Mouse (Mus musculus) lung, postnatal 10 days (tissue): Measurements from ENCODE around the gene Cenpl.
A peak's percentile ranks its signal among the peaks of the same experiment; 100 is the strongest.
"Not testable (repeated sequence)": the region's sequence is repeated elsewhere in the genome, so short reads cannot be mapped to it uniquely, and the experiment has no call there.

Source experiments
- DNase-seq: peaks from one replicate; pipeline ENCODE4 v3.0.0; 2021

Cenpl gene

DNA sequence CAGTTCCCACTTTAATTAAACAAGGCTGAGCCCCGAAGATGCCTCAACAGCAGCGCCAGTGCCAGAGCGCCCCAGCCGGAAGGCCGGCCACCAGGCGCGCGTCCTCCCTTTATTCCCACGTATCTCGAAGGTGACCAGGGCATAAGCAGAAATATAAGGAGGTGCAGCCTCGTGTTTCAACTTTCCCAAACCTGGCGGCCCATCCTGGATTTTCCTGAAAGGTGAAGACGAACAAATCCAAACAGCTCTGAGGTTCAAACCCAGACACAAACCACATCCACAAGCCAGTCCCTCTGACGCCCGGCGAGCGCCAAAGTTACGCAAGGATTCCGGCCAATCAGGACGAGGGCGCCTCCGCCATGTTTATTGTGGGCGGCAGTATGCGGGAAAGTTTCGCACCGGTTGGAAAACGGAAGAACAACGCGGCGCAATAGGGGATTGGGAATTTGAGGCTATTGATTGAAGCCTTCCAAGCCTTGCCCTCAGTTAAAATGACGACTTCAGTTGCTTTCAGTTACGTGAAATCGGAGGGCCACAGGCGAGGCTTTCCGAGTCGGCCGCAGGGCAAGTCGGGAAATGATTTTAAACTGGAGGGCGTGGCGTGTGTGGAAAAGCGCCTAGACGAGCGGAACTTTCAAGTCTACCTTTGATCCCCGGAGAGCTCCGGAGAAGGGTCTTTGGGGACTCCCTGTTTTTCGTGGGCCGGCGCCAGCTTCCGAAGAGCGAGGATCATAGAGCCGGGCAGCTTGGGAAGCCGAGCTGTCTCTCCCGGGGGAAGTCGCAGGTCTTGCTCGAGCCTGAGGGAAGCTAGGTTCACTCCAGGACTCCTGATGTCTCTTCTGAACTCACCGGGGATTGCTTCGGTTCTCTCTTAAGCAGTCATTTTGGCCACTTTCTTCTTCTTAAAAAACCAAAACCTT is at the start of gene Cenpl, which contains the start of gene Dars2:
Gene Cenpl, plus strand, starts transcription at position 362 of the 920 bp plus-strand sequence.
Gene Dars2, minus strand, starts transcription at position 307 of the 920 bp plus-strand sequence.
- DNase-seq, result peak; percentile 98

DNA sequence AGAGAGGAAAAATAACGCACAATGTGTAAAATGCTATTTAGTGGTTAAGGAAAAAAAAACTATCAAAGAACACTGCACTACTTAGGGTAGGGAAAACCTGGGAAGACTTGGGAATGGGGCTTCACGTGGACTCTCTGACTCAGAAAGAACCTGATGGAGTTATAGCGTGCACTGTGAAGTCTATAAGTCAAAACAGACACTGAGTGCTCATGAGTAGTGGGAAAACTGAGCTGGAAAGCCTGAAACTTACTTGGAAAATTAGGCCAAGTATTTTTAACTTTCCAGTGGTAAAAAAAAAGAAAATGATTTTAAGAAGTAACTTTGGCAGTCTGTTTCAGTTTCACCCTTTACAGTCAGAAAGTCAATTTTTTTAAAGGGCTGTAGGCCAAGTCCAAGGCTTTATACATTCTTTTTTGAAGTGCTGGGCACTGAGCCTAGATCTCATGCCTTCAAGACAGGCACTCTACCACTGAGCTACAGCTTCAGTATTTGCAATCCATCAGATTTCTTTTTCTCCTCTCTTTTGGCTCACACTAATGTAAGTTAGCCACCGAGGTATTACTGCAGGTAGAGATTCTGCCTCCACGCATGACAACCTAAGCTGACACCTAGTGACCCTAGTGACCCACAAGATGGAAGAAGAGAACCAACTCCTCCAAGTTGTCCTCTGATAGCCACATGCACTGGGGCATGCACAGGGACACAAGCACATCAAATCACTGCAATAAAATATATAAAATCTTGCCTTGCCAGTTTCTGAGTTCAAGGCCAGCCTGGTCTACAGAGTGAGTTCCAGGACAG is 44.9 kb upstream of the Cenpl start:
- DNase-seq, result peak; percentile 60

DNA sequence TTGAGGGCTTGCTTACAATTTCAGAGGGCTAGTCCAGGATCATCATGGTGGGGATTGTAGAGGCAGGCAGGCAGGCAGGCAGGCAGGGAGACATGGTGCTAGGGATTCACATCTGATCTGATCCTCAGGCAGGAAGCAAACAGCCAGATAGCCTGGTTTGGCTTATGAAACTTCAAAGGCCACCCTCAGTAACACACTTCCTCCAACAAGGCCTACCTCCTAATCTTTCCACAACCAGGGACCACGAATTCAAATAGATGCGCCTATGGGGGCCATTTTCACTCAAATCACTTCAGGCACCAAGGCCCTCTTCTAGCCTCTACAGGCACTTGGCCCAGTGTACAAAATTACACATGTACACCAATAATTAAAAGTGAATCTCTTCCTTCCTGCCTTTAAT is 43.3 kb upstream of the Cenpl start:
- no peak for DNase-seq

DNA sequence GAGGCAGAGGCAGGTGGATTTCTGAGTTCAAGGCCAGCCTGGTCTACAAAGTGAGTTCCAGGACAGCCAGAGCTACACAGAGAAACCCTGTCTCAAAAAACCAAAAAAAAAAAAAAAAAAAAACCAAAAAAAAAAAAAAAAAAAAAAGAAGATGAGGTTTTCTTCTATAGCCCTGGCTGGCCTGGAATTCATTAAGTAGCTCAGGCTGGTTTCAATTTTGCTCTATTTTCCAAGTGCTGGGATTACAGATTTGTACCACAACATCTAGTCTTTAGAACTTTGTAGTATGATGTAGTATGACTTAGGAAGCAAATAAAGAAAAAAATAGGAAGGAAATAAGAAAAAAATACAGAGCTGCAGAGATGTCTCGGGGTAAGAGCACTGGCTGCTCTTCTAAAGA is 42.1 kb upstream of the Cenpl start:
- not testable (repeated sequence) for DNase-seq

DNA sequence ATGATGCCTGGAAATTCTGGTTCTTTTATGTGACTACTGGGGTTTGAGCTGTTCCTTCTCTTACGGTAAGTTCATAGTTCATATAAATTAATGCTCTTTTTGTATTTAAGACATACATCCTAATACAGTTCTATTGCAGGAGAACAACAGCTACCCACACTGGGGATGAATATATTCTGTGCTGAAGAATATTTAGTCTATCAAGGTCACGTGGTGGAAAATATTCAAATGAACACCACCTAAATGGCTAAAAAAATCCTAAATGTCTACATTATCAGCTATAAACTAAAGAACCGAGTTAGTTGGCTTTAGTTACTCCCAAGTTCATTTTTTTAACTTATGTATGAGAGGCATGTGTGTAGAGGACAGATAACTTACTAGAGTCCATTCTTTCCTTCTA is 40.5 kb upstream of the Cenpl start:
- no peak for DNase-seq

DNA sequence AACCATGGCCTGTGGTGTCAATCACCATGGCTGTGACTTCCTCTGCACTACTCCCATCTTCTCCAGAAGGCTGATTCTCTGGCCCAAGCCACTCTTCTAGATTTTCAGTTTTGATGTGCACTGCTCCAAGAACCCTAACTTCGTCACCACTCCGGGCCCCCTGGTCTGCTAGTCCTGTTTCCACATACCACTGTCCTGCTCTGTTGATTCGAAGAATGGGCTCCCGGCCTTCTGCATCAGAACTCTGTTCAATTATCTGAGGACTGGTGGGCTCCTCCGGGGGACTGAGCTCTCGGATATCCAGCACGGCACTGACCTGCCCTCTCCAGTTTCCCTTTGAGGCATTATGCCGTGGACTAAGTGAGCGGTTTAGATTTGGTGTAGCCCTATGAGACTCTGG is 38.6 kb upstream of the Cenpl start:
- no peak for DNase-seq

DNA sequence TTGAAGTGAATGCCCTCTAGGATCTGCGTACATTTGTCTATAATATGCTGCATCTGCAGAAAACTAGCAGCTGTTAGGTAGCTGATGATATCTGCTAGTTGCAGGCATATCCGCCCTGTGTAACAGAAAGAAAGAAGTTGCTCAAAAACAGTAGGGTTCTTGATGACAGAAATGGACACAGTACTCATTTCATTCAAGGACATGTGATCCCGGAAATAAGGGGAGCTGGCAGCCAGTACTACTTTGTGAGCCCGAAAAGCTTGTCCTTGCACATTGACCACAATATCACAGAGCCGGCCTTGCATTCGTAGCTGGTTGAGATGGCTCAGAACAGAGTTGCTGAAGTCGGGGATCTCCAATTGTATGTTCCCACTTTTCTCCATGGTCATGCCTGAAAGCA is 38.2 kb upstream of the Cenpl start:
- no peak for DNase-seq

DNA sequence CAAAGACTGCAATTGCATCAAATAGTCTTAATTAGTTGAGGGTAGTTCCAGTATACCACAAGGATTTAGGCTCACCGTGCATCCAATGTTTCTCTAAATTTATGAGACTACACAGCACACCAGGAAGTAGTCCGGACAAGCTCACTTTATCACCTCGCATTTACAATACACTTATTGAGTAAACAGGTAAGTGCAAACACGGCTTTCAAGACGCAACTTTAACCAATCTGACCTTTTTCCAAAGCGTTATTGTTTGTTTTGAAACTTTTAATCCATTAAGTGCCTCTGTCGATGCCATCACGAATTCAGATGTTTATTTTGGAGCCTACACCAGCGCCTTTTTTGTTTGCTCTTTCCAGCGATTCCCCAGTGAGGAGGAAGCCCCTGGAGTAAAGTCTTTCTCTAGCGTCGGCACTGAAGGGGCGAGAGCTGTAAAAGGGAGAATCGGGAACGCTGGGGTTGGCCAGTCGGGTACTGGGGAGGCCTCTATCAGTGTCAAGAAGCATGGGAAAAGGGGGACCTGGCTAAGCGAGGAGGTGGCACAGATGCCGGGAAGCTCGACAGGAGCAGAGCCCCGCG is 36.6 kb upstream of the Cenpl start:
- DNase-seq, result no peak

DNA sequence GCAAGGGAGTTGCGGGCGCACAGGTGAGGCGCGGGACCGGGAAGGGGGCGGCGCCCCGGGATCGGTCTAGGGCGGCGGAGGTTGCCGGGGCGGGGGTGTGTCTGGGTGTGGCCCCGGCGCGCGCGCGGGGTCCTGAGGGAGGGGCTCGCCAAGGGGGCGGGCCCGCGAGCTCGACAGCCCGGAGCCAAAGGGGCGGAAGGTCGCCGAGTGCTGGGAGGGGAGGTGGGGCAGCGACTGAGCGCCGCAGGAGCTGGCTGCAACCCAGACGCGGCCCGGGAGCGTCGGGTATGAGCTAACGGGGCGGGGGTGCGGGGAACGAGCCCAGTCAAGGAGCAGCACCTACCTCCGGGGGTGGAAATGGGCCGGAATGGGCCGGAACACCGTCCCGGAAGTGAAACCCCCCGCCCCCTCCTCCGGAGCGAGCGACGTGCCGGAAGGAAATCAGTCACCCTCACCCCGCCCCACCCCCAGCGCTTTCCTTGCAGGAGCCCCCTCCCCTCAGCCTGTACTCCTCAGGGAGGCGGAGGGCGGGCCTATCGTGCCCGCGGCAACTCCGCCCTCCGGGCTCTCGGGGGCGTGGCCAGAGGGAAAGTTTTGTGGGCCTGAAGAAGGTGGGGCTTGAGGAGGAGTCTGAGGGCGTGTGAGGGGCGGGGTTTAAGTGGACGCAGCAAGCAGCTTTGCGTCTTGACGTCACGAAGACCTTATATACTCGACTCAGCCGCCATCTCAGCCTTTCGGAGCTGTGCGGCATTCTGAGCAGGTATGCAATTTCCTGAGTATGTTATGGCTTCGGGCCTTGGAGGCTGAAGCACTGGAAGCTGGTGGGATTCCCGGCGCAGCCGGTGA is 35.9 kb upstream of the Cenpl start, which contains the start of gene Zbtb37:
Gene Zbtb37, minus strand, starts transcription at position 415 of the 846 bp plus-strand sequence.
- DNase-seq, result peak; percentile 99

DNA sequence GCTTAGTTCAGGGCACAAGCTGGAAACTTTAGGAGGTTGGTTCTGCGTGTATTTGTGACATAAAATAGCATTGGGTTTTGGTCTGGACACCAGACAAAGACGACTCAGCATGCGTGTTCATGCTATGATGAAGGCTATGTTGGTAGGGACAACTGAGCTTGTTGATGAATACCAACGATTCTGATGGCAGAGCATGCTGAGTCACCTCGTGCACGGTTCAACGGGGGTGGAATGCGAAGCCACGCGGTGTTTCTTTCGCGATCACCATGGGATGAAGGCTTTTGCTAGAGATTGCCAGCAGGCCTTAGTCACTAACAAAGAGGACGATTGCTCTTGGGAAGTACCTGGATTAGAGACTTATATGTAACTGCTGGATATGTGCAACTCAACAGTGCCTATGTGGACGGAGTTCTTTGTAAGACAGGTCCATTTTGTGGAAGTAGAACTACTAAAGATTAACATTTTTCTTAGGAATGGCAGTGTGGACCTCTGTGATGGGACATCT is 35.2 kb upstream of the Cenpl start:
- peak; percentile 58 for DNase-seq

DNA sequence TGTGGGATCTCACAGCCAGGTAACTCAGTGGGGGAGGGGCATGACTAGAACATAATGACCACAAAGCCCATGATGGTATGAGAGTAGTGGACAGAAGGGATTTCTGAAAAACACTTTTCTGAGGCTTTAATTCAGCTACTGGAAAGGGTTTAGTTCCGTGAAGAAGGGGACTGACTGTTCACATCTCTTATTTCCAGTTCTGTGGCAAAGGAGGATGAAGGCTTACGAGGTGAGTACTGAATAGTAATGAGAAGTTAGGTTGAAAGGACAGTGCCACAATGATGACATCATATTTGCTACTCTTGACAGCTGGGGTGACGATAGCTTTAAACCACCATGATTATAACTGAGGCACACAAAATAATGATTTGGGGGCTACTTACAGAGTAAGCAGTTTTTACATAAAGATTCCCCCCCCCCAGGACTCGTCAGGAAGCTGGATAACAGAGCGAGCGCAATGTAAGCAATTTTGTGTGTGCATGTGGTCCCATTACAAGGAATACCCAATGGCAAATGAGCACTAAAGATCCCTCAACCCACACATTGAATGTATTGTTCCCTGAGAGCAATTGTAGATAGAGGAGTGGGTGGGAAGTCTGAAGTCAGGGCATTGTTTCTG is 34.6 kb upstream of the Cenpl start:
- peak; percentile 22 for DNase-seq

DNA sequence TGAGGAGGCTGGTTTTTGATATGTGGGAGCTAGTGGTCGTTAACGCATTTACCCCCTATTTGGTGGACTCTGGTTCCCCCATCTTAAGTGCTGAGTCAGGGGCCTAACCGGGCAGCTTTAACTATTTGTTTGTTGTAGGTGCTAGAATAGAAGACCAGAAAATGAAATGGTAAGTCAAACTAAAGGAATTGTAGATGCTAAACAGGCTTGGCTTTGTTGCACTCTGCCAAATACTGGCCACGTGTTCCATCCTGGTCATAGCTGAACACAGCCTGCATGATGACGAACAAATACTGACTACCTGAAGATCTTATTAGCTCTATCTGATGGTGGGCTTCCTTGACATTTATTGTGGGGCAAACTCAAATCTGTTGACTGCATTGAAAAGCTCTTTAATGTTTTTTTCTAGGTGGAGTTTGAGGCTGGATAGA is 34.1 kb upstream of the Cenpl start:
- DNase-seq, result no peak

DNA sequence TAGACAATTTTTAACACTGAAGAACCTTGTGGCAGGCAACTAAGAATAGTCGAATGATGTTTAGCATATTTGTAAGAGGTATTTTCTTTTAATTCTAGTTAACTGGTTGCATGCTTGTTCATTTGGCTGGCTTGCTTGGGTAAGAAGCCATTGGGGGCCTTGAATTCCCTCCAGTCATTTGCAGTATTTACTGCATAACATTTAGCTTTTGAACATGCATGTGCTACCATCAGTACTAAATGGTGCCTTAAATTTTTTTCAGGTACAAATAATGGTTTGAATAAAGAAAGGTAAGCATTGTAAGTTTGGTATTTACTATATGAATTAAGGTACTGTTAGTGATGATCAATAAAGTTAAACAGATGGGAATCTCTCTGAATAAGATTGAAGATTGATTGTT is 33.5 kb upstream of the Cenpl start:
- no peak for DNase-seq

DNA sequence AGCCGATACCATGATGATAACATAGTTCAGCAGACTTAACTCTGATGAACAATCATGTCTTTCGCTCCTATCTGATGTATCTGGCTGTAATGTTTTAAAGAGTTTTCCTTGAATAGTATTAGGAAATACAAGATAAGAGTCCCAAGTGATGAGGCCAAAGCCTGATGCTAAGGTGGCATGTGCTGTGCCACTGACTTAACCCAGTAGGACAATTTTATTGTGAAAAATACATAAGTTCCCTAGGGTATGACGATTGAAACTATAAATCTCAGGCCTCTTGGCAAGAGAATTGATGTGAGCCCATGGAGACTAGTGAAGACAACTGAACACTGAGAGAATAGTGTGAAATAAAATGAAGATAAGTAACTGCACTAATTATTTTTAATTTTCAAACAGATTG is 32.9 kb upstream of the Cenpl start:
- DNase-seq, result no peak

DNA sequence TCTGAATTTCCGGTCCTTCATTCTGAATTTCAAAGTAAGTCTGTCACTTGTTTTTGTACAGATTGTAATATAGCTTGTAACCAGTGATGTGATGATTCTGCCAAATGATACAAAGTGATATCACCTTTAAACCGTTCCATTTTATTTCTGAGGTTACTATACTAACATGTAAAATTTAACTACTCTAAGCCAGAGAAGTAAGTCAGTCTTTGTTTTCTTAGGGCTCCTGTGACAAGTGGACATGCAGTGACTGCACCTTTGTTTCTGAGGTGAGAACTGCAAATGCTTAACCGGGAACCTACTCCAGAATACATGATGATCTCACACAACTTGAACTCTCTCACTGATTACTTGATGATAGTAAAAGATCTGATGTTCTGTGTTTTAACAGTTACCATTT is 32.5 kb upstream of the Cenpl start:
- no peak for DNase-seq

DNA sequence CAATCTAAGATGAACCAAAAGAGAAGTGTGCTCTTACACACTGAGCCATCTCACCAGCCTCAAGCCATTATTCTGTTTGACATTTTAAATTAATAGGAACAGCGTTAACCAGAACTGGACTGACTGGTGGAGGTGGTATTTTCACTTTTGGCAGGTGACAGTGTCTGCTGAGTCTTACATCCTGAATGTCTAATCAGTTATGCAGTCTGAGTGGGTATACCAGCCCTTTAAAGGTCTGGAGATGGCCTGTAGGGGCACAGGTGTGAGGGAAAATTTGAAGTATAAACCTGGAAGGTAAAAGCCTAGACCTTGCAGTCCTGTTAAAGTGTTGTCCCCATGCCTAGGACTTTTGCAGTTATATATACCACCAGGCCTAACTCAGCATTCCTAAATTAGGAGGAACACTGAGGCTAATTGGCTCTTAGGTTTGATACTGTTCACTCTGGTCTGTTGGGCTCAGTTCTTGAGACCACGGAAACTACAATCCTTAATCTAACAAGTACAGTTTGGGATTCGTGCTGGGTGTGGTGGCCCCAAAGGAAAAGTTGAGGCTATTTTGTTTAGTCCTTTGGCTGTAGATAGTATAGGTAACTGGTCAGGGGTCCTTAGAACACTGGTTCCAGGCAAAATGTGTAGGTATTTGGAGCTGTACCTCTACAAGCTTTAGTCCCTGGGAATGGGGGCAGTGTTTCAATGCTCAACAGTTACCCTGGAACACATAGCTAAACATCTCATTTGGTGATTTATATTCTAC is 31.4 kb upstream of the Cenpl start:
- DNase-seq, result no peak

DNA sequence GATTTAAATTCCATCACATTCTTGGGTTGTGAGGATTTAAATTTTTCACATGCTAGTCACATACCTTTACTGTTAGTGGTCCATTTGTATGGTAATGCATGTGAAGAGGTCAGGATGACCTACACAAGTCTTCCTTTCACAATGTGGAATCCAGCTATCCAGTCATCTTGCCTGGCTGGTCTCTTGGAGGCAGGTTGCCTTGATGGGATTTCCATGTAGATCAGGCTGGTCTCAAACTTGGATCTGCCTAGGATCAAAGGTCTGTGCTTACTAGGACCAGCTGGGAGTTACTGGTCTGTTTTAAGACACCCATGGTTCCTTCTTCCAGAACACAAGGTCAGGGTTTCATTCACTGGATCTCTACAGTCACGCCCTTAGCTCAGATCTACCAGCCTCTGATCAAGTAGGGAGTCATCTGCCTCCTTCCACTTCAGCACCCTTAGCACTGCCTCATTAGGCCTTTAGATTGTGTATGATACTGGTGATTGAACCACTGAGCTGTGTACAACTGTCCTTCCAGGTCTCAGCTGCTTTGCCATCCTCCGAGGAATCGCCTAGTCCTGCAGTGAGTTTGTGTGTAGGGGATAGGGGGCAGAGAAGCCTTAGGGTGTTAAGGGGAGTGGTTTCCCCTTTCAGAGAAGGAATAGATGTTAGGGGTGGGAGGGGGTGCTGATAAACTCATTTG is 30.6 kb upstream of the Cenpl start:
- DNase-seq, result no peak

DNA sequence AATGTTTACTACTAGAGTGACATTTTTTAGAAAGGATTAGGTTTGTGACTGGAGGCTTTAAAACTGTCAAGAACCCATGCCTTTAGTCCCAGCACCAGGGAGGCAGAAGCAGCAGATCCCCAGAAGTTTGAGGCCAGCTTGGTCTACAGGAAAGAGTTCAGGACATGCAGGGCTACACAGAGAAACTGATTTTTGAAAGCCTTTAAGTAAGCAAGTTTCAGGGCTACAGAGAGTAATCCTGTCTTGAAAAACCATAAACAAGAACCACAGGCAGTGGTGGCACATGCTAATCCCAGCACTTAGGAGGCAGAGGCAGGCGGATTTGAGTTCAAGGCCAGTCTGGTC is 30.1 kb upstream of the Cenpl start:
- DNase-seq, result no peak

DNA sequence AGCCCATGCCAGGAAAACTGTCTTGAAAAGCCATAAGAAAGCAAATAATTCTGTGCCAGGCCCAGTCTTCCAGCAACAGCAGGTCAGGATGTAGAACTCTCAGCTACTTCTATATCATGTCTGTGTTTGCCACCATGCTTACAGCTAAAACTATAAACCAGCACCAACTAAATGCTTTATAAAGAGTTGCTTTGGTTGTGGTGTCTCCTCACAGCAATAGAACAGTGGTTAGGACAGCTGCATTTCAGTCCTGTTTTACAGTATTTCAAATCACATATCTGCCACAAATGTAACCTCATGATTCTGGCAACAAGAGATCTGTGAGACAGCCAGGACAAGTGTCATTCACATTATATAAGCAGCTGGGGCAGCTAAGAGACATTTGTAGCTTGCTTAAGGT is 29.7 kb upstream of the Cenpl start:
- DNase-seq, result no peak

DNA sequence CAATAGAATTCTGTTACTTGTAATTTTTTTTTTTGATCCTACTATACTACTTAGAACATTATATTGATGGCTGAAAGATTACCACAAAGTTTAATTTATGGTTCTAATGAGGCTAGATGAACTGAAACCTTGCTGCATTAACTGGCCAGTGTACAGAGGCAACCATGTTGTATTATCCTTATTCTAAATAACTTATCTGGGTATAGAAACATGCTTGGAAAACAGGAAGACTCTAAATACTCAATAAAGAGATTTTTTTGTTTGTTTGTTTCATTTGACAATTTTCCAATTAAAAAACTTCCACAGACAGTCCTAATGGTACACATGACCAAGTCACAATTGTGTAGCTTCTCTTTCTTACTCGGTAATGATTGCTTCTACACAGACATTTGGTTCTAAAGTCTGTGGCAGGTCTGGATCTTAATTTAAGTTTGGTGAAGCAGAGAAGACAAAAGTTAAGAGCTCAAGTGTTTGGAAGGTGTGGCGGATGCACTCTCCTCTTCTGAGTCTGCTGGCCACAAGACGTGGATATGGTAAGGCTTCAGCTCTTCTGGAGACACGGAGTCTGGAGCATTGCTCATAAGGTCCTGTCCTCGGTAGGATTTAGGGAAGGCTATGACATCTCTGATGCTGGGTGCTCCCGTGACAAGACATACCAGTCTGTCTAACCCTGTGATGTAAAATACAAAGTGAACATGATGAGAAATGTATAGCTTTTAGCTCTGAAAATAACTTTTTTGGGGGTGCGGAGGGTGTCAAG is 29.1 kb upstream of the Cenpl start:
- DNase-seq, result no peak
